Mouse (Mus musculus) neural tube, embryonic 11.5 days (tissue): ENCODE results near the gene Cxcl9. TPM values are rescaled to one million over a fixed set of nuclear protein-coding genes. Genes with fewer than 3 reads are reported as not detected.

Source experiments
- ATAC-seq: fragments of 200-750 bp; cut with Nextera tagmentation; 2 replicates; pipeline ENCODE4 v1.8.0; 2017; ENCODE audit warnings: moderate number of reproducible peaks, mild to moderate bottlenecking, moderate TSS enrichment, moderate library complexity; ENCODE audit not compliant: insufficient read depth, low FRiP score, low TSS enrichment
- DNase-seq: peaks from one replicate; pipeline ENCODE4 v3.0.0-alpha.2; 2015; ENCODE audit warnings: low spot score
- H3K27ac ChIP-seq: fragments of 300-500 bp; sonication (generic); 2 replicates; pipeline ENCODE4 v1.5.1; 2014; ENCODE audit warnings: low read depth, mild to moderate bottlenecking, low read length
- H3K27me3 ChIP-seq: fragments of 300-500 bp; sonication (generic); 2 replicates; pipeline ENCODE4 v1.6.1; 2014; ENCODE audit warnings: mild to moderate bottlenecking, low read length, mixed read lengths; ENCODE audit not compliant: control insufficient read depth, insufficient read depth
- H3K36me3 ChIP-seq: fragments of 300-500 bp; sonication (generic); 2 replicates; pipeline ENCODE4 v1.6.1; 2014; ENCODE audit warnings: mild to moderate bottlenecking, low read length, moderate library complexity, mixed read lengths; ENCODE audit not compliant: control insufficient read depth, insufficient read depth
- H3K4me1 ChIP-seq: fragments of 300-500 bp; sonication (generic); 2 replicates; pipeline ENCODE4 v1.6.1; 2014; ENCODE audit warnings: low read length, mixed read lengths; ENCODE audit not compliant: control insufficient read depth, insufficient read depth
- H3K4me2 ChIP-seq: fragments of 300-500 bp; sonication (generic); 2 replicates; pipeline ENCODE4 v1.6.1; 2014; ENCODE audit warnings: low read depth, mild to moderate bottlenecking, moderate library complexity
- H3K4me3 ChIP-seq: fragments of 300-500 bp; sonication (generic); 2 replicates; pipeline ENCODE4 v1.5.1; 2014; ENCODE audit warnings: low read depth, low read length
- H3K9ac ChIP-seq: fragments of 300-500 bp; sonication (generic); 2 replicates; pipeline ENCODE4 v1.6.1; 2014; ENCODE audit warnings: mild to moderate bottlenecking, low read length
- H3K9me3 ChIP-seq: fragments of 300-500 bp; sonication (generic); 2 replicates; pipeline ENCODE4 v1.6.1; 2016; ENCODE audit warnings: low read length; ENCODE audit not compliant: control insufficient read depth
- WGBS: fragments of 180-500 bp; shearing (Covaris S2); extraction: QIAGEN DNeasy Blood & Tissue Kit; methylation state at CpG from one replicate; pipeline ENCODE4 v1.1.7; 2014; 5-methylcytosine and 5-hydroxymethylcytosine counted together
- polyA plus RNA-seq: library from polyadenylated mRNA; unstranded; fragments of >200 nt; fragmentation: Nextera tagmentation; extraction: Ambion mirVana; gene quantifications from 2 replicates; pipeline ENCODE4 v1.2.1, GENCODE M21; 2014

The Cxcl9 gene
- polyA plus RNA-seq, 1 experiment from 2014 or later, result not detected

DNA sequence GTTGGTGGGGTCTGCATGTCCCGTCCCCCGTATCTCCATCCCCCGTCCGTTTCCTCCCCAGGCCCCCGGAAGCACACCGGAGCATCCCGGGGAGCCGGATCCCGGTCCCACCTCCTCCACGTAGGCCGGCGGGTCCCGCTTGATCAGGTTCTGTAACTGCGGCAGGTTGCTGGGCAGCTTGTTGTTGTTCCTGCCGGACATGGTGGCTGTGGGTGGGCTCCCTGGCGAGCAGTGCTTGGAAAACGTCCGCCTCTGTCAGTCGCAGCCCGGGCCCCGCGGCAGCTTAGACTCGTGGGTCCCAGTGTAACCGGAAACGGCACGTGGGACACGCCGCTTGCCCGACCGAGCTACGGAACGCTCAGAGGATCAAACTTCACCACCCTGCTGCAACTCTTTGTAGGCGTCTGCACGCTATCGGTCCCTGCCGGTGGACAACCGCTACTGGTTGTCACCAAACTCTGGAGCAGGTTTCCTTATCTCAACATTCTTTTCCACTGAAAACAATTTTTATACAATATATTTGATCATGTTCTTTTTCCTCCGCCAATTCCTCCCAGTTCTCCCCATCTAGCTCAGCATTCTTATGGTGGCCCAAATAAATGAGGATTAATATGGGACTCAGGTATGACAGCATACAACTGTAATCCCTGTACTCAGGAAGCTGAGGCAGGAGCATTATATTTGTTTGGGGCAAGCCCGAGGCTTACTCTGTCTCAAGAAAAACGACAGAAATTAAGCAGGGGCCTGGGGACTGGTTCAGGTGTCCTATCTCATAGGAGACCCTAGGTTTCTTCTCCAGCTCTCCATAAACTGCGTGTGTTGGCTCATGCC is 18.0 kb downstream of the Cxcl9 start, which contains the start of gene Sdad1:
Sdad1 (minus strand) TSS at position 799 of the 831 bp plus-strand sequence.
- Histone ChIP-seq H3K9me3 (no peaks in the 10 kb centered on the region), H3K27ac (no peak within 1 kb of the TSS), H3K4me1 (peaks cover 5% of the 10 kb centered on the region; the same call in 1 of the 2 replicates), H3K36me3 (0 out of 2 replicates have a peak, but pooled peaks cover 2% of the 10 kb centered on the region), H3K4me2 (peak within 1 kb of the TSS; percentile 74), H3K27me3 (no peaks in the 10 kb centered on the region), H3K9ac (peak within 1 kb of the TSS; percentile 71), H3K4me3 (peak within 1 kb of the TSS; percentile 86)
- ATAC-seq, result peak; percentile 95
- WGBS, result 2% methylated on average over 41 of the region's 41 CpGs
- peak; percentile 94 for DNase-seq

DNA sequence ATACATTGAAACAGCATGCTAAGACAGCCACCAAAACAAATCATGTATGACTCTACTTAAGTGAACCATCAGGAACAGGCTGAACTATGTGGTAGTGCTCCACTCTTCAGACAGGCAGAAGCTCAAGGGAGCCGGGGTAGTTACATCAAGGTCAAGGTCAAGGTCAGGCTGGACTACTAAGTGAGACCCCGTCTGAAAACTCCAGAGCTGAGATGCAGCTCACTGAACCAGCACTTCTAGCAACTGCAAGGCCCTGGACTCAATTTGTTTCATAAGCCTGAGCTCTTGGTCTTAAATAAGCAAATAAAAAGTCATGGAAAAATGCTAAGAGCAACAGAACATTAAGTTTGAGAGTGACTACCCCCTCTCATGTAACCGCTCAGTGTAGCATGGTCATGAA is 23.6 kb downstream of the Cxcl9 start:
- no peak overlapping the region for H3K9ac ChIP-seq
- ATAC-seq (no peak), DNase-seq (no peak)
- H3K27me3 ChIP-seq, result no peaks in the 10 kb centered on the region
- peaks cover 22% of the 10 kb centered on the region for H3K36me3 ChIP-seq
- H3K4me1 ChIP-seq, result peaks cover 5% of the 10 kb centered on the region; the same call in 1 of the 2 replicates
- no peak overlapping the region for H3K27ac ChIP-seq
- no peaks in the 10 kb centered on the region for H3K9me3 ChIP-seq
- no peak overlapping the region for H3K4me2 ChIP-seq
- 81% methylated on average over 3 of the region's 3 CpGs for WGBS
- no peak overlapping the region for H3K4me3 ChIP-seq

DNA sequence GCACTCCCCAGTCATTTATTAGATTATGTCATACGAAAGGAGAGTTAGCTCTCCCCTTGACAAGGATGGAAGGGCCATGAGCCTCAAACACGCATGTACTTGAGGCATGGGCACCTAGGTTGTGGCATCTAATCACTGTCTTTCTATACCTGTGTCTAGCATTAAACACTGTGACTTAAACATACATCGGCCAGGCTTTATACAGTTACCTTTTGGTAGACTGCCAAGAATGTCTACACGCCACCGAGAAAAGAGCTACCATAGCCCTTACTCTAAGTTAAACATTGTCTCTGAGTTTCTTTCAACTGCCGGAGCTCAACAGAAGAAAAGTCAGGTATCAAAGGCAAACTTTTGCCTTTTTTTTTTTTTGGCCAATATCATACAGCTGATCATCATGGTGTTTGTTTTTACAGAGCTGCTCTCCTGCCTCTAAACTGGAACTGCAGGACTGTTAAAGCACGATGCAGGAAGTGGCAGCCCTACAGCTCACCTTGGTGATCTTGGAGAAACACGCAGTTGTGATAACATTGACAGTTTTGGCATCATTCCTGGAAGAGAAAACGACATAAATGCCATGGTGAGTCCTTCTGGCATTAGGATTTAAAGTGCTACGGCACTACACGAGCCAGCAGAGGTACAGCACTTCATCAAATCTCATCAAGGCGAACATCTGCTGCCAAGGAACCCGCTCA is 25.6 kb downstream of the Cxcl9 start:
- Histone ChIP-seq H3K27ac (no peak overlapping the region), H3K36me3 (peaks cover 22% of the 10 kb centered on the region), H3K9me3 (no peaks in the 10 kb centered on the region), H3K4me3 (no peak overlapping the region), H3K4me2 (no peak overlapping the region), H3K4me1 (no peaks in the 10 kb centered on the region), H3K27me3 (no peaks in the 10 kb centered on the region), H3K9ac (no peak overlapping the region)
- 93% methylated on average over 13 of the region's 13 CpGs for WGBS
- DNase-seq, result no peak
- ATAC-seq, result no peak

DNA sequence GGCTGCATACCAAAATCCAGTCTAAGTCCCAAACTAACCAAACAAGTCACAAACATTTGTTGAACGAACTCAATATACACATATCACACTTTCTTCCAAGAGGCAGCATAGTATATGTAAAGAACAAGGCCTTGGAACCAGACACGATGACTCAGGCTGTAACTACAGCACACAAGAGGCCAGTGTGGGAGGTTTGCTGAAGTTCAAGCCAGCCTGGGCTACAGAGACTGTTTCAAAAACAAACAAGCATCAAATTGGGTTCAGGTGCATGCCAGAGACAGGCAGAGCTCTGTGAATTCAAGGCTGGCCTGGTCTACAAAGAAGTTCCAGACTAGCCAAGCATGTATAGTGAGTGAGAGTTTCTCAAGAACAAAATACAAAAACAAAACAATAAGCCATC is 33.4 kb downstream of the Cxcl9 start:
- Histone ChIP-seq H3K9ac (no peak overlapping the region), H3K36me3 (peaks cover 8% of the 10 kb centered on the region), H3K4me3 (no peak overlapping the region), H3K27me3 (no peaks in the 10 kb centered on the region), H3K27ac (no peak overlapping the region), H3K9me3 (no peaks in the 10 kb centered on the region), H3K4me1 (no peaks in the 10 kb centered on the region), H3K4me2 (no peak overlapping the region)
- DNase-seq, result no peak
- 85% methylated on average over 2 of the region's 2 CpGs for WGBS
- ATAC-seq, result no peak

DNA sequence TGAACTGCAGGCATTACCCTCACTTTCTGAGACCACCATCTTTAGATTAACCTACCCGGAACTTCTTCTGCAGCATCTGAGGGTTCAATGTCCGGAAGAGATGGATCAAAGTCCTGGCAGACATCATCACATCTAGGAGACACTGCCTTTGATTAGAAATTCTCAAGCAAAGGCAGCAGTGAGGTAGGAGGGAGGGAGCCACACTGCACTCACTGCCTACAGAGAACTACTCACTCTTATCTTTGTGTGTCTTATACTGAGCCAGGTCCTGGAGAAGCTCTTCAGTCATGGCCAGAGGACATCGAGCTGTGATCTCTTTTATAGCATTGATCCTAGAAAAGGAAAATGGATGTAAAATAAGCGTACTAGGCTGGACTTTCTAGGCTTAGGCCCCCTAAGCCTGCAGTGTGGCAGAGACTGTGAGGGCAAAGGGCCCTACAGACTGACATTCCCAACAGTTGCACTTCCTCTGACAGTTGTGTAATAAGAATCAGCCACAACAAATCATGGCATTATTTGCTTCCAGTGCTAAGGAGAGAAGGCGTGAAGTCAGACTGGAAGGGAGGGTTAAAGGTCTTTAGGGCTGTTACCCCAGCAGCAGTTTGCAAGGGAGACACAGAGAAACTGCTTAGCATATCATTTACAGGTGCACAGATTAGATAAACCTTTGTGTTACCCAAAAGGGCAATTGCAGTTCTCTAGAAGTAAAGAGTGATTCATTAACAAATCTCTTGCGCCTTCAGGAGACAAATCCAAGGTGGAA is 36.0 kb downstream of the Cxcl9 start:
- no peak overlapping the region for H3K9ac ChIP-seq
- WGBS, result 92% methylated on average over 6 of the region's 6 CpGs
- no peak for ATAC-seq

DNA sequence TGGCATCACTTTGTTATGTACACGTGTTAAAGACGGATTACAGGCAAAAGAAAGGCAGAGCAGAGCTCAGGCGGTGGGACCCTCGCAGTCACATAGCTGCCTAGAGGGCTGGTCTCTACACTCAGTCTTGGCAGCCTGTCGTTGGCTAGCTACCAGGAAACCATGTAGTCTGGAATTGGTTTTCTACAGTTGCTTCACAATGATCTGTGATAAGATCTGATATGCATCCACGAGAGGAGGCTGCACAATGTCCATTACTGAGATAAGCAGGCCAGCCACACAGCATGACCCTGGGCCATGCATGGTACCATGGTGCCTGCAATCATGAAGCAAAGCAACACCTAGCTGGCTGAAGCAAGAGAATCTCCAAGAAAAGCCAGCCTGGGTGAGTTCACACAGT is 40.0 kb downstream of the Cxcl9 start:
- DNase-seq, result no peak
- WGBS, result 94% methylated on average over 6 of the region's 6 CpGs
- Histone ChIP-seq H3K4me1 (no peaks in the 10 kb centered on the region), H3K27me3 (no peaks in the 10 kb centered on the region), H3K4me3 (no peak overlapping the region), H3K4me2 (no peak overlapping the region), H3K36me3 (peaks cover 14% of the 10 kb centered on the region), H3K9ac (no peak overlapping the region), H3K27ac (no peak overlapping the region), H3K9me3 (no peaks in the 10 kb centered on the region)
- no peak for ATAC-seq

More for the DNA sequence above, 36.0 kb downstream of the Cxcl9 start:
- Histone ChIP-seq H3K4me3 (no peak overlapping the region), H3K27ac (no peak overlapping the region), H3K9me3 (no peaks in the 10 kb centered on the region), H3K4me1 (no peaks in the 10 kb centered on the region), H3K36me3 (peaks cover 10% of the 10 kb centered on the region), H3K4me2 (no peak overlapping the region), H3K27me3 (no peaks in the 10 kb centered on the region)
- DNase-seq, result no peak

DNA sequence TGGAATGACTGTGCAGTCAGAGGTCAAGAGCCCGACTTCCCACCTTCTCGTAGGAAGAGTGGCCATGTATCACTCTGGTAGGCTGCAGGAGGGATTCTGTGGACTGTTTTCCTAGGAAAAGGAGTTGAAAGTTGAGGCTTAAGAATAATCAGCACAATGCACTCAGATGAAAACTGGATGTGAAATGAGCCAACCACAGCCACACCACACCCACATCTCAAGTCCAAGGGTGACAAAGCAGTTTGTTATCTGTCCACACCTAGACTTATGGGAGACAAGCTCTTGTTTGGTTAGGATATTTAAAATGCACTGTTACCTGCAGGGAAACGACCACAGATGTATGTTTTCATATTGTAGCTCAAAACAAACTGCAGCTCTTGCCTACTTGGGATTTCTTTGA is 44.8 kb downstream of the Cxcl9 start:
- 73% methylated on average over 3 of the region's 3 CpGs for WGBS
- H3K4me2 ChIP-seq, result no peak overlapping the region
- no peaks in the 10 kb centered on the region for H3K27me3 ChIP-seq
- H3K4me3 ChIP-seq, result no peak overlapping the region
- no peak for ATAC-seq
- no peaks in the 10 kb centered on the region for H3K4me1 ChIP-seq
- no peaks in the 10 kb centered on the region for H3K9me3 ChIP-seq
- H3K9ac ChIP-seq, result no peak overlapping the region
- H3K27ac ChIP-seq, result no peak overlapping the region
- DNase-seq, result no peak
- peaks cover 8% of the 10 kb centered on the region for H3K36me3 ChIP-seq

DNA sequence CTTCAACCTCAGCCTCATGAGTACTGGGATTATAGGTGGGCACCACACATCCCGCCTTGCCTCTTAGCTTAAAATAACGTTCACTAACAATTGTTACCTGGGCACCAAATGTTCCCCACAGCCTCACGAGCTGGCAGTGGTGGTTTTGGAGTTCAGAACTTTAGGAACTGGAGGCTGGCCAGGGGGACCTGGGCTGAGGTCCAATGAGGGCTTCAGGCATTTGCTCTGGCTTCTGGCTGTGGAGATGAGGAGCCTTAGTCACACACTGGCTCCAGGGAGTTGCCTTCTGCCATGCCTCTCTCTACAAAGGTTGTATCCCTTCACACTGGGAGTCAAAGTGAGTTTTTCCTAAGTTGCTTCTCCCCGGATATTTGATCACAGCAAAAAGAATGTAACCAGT is 45.3 kb downstream of the Cxcl9 start:
- peaks cover 5% of the 10 kb centered on the region for H3K36me3 ChIP-seq
- no peaks in the 10 kb centered on the region for H3K4me1 ChIP-seq
- no peak overlapping the region for H3K4me2 ChIP-seq
- no peaks in the 10 kb centered on the region for H3K27me3 ChIP-seq
- H3K9me3 ChIP-seq, result no peaks in the 10 kb centered on the region
- H3K27ac ChIP-seq, result no peak overlapping the region
- WGBS, result 80% methylated on average over 4 of the region's 4 CpGs
- H3K9ac ChIP-seq, result no peak overlapping the region
- ATAC-seq (no peak), DNase-seq (no peak)
- no peak overlapping the region for H3K4me3 ChIP-seq
